Mouse (Mus musculus): ENCODE data around the gene Eef1akmt2. TPM values are rescaled to one million over a fixed set of nuclear protein-coding genes. Genes with fewer than 3 reads are reported as not detected.

Gene Eef1akmt2
- polyA plus RNA-seq, 1 experiment: 4.8 TPM

DNA sequence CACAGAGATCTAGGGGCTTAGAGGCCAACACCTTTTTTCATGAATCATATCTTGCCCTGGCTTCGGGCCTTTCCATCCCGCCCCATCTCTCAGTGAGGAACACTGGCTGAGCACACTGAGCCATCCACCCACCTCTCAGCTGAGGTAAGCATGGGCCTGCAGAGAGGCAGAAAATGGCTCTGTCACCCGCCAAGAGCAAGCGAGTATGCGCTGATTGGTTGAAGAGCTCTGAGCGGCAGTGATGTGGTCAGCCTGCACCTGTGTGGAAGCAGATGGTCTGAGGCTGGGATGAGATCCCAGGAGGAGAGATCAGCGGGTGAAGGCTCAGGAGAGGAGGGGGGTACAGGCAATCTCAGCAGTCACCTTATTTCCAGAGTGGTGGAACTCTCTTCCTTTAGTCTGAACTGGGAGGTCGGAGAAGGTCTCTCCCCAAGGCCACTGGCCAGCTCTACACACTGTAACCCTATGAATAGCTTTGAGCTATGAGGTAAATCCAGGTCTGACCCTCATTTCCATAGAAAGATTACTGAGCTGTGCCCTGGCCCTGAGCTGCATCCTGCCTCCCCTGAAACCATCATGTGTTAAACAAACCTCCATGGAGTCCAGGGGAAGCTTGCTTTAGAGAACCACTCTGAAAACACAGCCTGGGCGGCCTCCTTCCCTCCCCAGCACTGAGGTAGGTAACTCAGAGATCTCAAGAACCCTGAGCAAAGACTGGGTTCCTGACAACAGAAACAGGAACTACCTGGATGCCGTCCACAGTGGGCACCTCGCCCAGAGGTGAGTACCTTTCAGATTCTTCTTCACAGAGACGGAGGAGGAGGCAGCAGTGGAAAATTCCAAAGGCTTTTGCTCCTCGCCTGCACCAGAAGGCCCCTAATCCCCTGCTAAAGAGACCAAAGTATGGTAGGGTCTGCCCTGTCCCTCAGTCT is 45.3 kb downstream of the Eef1akmt2 start:
- Histone ChIP-seq H3K4me3 (replicated peaks) (no peak overlapping the region), H3K9me3 (no peaks in the 10 kb centered on the region), H3K4me1 (peaks cover 94% of the 10 kb centered on the region), H3K36me3 (replicated peaks; ENCODE audit: low read length) (peaks cover 56% of the 10 kb centered on the region), H3K27me3 (replicated peaks) (no peaks in the 10 kb centered on the region)
- TF ChIP-seq GATA1 (IDR thresholded peaks at IDR 0.05; ENCODE audit: borderline replicate concordance, low read length) (no peak), FLI1 (IDR thresholded peaks at IDR 0.05; ENCODE audit: low read length) (no peak)

DNA sequence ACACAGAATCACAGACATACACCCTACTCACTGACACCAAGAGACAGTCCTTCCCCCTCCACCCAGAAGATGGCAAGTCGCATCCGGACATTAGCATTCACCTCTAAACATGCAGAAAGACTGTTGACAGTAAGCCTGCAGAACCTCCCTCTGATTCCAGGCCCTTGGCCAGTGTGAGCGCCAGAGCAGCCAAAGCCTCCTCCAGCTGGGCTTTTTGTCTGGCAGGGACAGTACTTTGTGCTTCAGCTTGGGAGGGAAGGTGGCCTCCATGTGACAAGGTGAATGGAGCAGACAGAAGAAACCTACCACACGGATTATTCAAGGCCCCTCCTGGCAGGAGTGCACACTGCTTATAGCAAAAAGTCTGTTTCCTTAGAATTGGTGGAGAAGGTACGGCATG is 46.2 kb downstream of the Eef1akmt2 start:
- H3K9me3 ChIP-seq: no peaks in the 10 kb centered on the region
- H3K27me3 ChIP-seq (replicated peaks): no peaks in the 10 kb centered on the region
- H3K4me1 ChIP-seq: peaks cover 100% of the 10 kb centered on the region
- no peak overlapping the region for H3K4me3 ChIP-seq (replicated peaks)
- TF ChIP-seq GATA1 (IDR thresholded peaks at IDR 0.05; ENCODE audit: borderline replicate concordance, low read length) (no peak), FLI1 (IDR thresholded peaks at IDR 0.05; ENCODE audit: low read length) (no peak)
- H3K36me3 ChIP-seq (replicated peaks; ENCODE audit: low read length): peaks cover 65% of the 10 kb centered on the region

GRCm38 (mm10) chr7:132804951-132805350 is 47.5 kb downstream of the Eef1akmt2 start:
- TF ChIP-seq GATA1 (IDR thresholded peaks at IDR 0.05; ENCODE audit: borderline replicate concordance, low read length): no peak

DNA sequence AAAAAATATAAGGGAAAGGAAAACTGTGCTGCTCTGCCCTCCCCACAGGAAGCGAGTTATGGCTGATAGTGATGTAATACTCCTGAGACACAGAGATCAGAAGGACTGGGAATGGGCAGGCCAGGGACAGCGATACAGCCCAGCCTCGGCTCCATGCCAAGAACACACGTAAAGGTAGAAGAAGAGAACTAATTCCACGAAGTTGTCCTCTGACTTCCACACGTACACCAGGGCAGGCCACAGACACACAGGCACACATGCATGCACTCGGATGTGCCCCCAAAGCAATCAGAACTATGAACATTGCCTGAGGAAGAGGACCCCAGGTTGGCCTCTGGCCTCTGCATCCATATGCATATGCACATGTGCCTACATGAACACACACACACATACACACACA is 48.0 kb downstream of the Eef1akmt2 start:
- H3K4me3 ChIP-seq (replicated peaks): peak overlapping the region; percentile 80

More at GRCm38 (mm10) chr7:132804951-132805350, 47.5 kb downstream of the Eef1akmt2 start:
- no peaks in the 10 kb centered on the region for H3K9me3 ChIP-seq
- no peaks in the 10 kb centered on the region for H3K27me3 ChIP-seq (replicated peaks)
- H3K4me1 ChIP-seq: peaks cover 100% of the 10 kb centered on the region
- peak overlapping the region; percentile 80 for H3K4me3 ChIP-seq (replicated peaks)
- H3K36me3 ChIP-seq (replicated peaks; ENCODE audit: low read length): peaks cover 74% of the 10 kb centered on the region

DNA sequence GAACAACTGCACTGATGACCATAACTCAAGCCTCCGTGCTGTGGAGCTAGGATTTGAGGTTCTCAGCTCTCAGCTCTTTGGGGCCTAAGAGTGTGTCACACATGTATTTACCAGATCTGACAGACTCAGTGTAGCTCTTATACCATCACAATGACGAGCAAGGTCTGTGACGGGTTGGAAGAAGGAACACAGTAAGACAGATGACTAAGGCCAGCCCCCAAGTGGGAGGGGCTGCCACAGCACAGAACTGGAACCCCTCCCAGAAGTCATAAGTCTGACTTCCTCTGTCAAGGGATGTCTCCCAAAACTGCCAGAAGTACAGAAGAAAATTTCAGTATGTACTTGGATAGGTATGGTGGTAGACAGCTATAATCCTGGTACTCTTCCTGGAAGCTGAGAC is 48.5 kb downstream of the Eef1akmt2 start:
- Histone ChIP-seq H3K36me3 (replicated peaks; ENCODE audit: low read length) (peaks cover 80% of the 10 kb centered on the region), H3K27me3 (replicated peaks) (no peaks in the 10 kb centered on the region), H3K4me3 (replicated peaks) (peak overlapping the region; percentile 31), H3K4me1 (peaks cover 100% of the 10 kb centered on the region), H3K9me3 (no peaks in the 10 kb centered on the region)
- TF ChIP-seq GATA1 (IDR thresholded peaks at IDR 0.05; ENCODE audit: borderline replicate concordance, low read length) (no peak), FLI1 (IDR thresholded peaks at IDR 0.05; ENCODE audit: low read length) (no peak)

More for the DNA sequence above, 48.0 kb downstream of the Eef1akmt2 start:
- Histone ChIP-seq H3K9me3 (no peaks in the 10 kb centered on the region), H3K4me1 (peaks cover 100% of the 10 kb centered on the region), H3K27me3 (replicated peaks) (no peaks in the 10 kb centered on the region), H3K36me3 (replicated peaks; ENCODE audit: low read length) (peaks cover 77% of the 10 kb centered on the region)
- TF ChIP-seq FLI1 (IDR thresholded peaks at IDR 0.05; ENCODE audit: low read length): no peak
- no peak for TF ChIP-seq GATA1 (IDR thresholded peaks at IDR 0.05; ENCODE audit: borderline replicate concordance, low read length)

- Histone ChIP-seq H3K9me3 (no peaks in the 10 kb centered on the region), H3K4me3 (replicated peaks) (peak overlapping the region; percentile 57), H3K4me1 (peaks cover 100% of the 10 kb centered on the region), H3K27me3 (replicated peaks) (no peaks in the 10 kb centered on the region), H3K36me3 (replicated peaks; ENCODE audit: low read length) (peaks cover 86% of the 10 kb centered on the region)
- TF ChIP-seq GATA1 (IDR thresholded peaks at IDR 0.05; ENCODE audit: borderline replicate concordance, low read length): no peak
- no peak for TF ChIP-seq FLI1 (IDR thresholded peaks at IDR 0.05; ENCODE audit: low read length)
Measured at GRCm38 (mm10) chr7:132803336-132803735, 49.1 kb downstream of the Eef1akmt2 start.

- H3K9me3 ChIP-seq: no peaks in the 10 kb centered on the region
- H3K4me1 ChIP-seq: peaks cover 100% of the 10 kb centered on the region
- H3K4me3 ChIP-seq (replicated peaks): peak overlapping the region; percentile 23
- TF ChIP-seq FLI1 (IDR thresholded peaks at IDR 0.05; ENCODE audit: low read length) (no peak), GATA1 (IDR thresholded peaks at IDR 0.05; ENCODE audit: borderline replicate concordance, low read length) (no peak)
- no peaks in the 10 kb centered on the region for H3K27me3 ChIP-seq (replicated peaks)
- peaks cover 91% of the 10 kb centered on the region for H3K36me3 ChIP-seq (replicated peaks; ENCODE audit: low read length)
Measured at GRCm38 (mm10) chr7:132802691-132803090, 49.8 kb downstream of the Eef1akmt2 start.

DNA sequence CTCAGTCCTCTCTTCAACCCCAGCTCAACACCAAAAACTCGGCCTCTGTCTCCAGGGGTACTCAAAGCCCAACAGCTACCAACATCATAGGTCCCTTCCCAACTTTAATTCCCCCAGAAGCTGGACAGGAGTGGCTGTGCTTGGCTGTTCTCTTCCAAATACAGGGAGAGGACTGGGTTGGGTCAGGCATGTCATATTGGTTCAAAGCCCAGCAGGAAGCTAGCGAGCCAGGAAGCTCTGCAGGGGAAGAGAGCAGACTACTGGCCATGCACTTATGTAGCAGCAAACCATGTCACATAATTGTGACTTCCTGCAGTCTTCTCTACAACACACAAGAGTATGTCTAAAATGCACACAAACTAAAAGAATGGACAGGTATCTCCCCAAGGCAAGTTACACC is 50.4 kb downstream of the Eef1akmt2 start:
- no peaks in the 10 kb centered on the region for H3K9me3 ChIP-seq
- H3K4me3 ChIP-seq (replicated peaks): peak overlapping the region; percentile 29
- H3K36me3 ChIP-seq (replicated peaks; ENCODE audit: low read length): peaks cover 90% of the 10 kb centered on the region
- TF ChIP-seq FLI1 (IDR thresholded peaks at IDR 0.05; ENCODE audit: low read length): no peak
- TF ChIP-seq GATA1 (IDR thresholded peaks at IDR 0.05; ENCODE audit: borderline replicate concordance, low read length): no peak
- peaks cover 100% of the 10 kb centered on the region for H3K4me1 ChIP-seq
- no peaks in the 10 kb centered on the region for H3K27me3 ChIP-seq (replicated peaks)

DNA sequence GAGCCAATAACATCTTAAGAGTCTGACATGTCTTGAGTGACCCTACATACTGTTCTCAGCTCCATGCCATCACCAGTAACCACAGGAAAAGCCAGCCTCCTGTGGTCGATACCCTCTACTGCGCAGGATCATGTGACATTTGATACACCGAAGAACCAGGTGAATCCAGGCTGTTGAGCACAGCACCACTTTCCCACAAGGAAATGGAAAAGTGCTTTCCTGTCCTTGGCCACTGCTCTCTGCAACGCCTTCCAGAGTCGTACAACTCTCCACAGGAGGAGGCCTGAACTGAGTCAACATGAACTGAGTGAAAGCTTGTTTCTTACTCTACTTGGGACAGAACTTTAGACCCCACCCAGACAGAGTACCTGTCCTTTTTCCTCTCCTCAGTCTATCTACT is 51.0 kb downstream of the Eef1akmt2 start:
- TF ChIP-seq GATA1 (IDR thresholded peaks at IDR 0.05; ENCODE audit: borderline replicate concordance, low read length) (no peak), FLI1 (IDR thresholded peaks at IDR 0.05; ENCODE audit: low read length) (no peak)
- Histone ChIP-seq H3K27me3 (replicated peaks) (no peaks in the 10 kb centered on the region), H3K4me1 (peaks cover 97% of the 10 kb centered on the region), H3K36me3 (replicated peaks; ENCODE audit: low read length) (peaks cover 88% of the 10 kb centered on the region), H3K9me3 (no peaks in the 10 kb centered on the region), H3K4me3 (replicated peaks) (peak overlapping the region; percentile 29)

- Histone ChIP-seq H3K36me3 (replicated peaks; ENCODE audit: low read length) (peaks cover 88% of the 10 kb centered on the region), H3K4me1 (peaks cover 97% of the 10 kb centered on the region), H3K27me3 (replicated peaks) (no peaks in the 10 kb centered on the region), H3K4me3 (replicated peaks) (no peak overlapping the region), H3K9me3 (no peaks in the 10 kb centered on the region)
- TF ChIP-seq FLI1 (IDR thresholded peaks at IDR 0.05; ENCODE audit: low read length): no peak
- no peak for TF ChIP-seq GATA1 (IDR thresholded peaks at IDR 0.05; ENCODE audit: borderline replicate concordance, low read length)
Measured at GRCm38 (mm10) chr7:132800868-132801267, 51.6 kb downstream of the Eef1akmt2 start.

Data from megakaryocyte, embryonic 14.5 days (primary cell).